Mouse (Mus musculus) E14TG2a.4 (cell line): ENCODE measurements at regions not wholly inside any gene's neighbourhood (a gene's known extent, or its start where the extent isn't known, plus 50 kb on each side); places are given as distances from the start of the nearest gene placed in this dataset.

ENCODE experiments used
- CTCF ChIP-seq: conservative IDR thresholded peaks from 2 replicates; pipeline ENCODE4 v1.5.1; 2014; ENCODE audit warnings: low read length
- NANOG ChIP-seq: IDR thresholded peaks from 2 replicates; pipeline ENCODE4 v1.6.1; 2014; ENCODE audit warnings: borderline replicate concordance, low read length, mixed read lengths
- POU5F1 ChIP-seq: IDR thresholded peaks from 2 replicates; pipeline ENCODE4 v1.6.1; 2014; ENCODE audit warnings: low read length, borderline replicate concordance

GRCm38 (mm10) chr3:42040959-42041358 lies 298.5 kb downstream of the D3Ertd751e start:
- TF ChIP-seq CTCF (no peak), NANOG (no peak), POU5F1 (no peak)
